Mouse (Mus musculus) CH12.LX (cell line): ENCODE results near the gene Tbc1d16. TPM values are rescaled to one million over a fixed set of nuclear protein-coding genes. Genes with fewer than 3 reads are reported as not detected.
A peak's percentile ranks its signal among the peaks of the same experiment; 100 is the strongest.

Experiments
- DNase-seq: peaks from one replicate; pipeline ENCODE4 v3.0.0-alpha.2; 2013; ENCODE audit errors: extremely low read depth
- H3K27ac ChIP-seq: 2 replicates; pipeline ENCODE4 v1.5.1; 2012; ENCODE audit warnings: low read depth, mild to moderate bottlenecking, control low read depth, moderate library complexity; ENCODE audit not compliant: insufficient read depth
- H3K27me3 ChIP-seq: replicated peaks from 2 replicates; pipeline ENCODE3; 2012; ENCODE audit warnings: inconsistent platforms
- H3K36me3 ChIP-seq, 2 experiments: replicated peaks in 1 of 2; 2 replicates each; pipeline versions ENCODE3 to v1.6.1; 2012; ENCODE audit warnings: inconsistent platforms in 1 of 2, low read length in 1 of 2, mild to moderate bottlenecking in 1 of 2, mixed read lengths in 1 of 2, moderate library complexity in 1 of 2; ENCODE audit not compliant: control insufficient read depth in 1 of 2, insufficient read depth in 1 of 2
- H3K4me1 ChIP-seq, 2 experiments: 2 replicates each; pipeline ENCODE4 v1.6.1; 2012; ENCODE audit warnings: inconsistent platforms in 1 of 2, moderate library complexity in 1 of 2; ENCODE audit not compliant: insufficient read depth in 2 of 2, control insufficient read depth in 1 of 2
- H3K4me2 ChIP-seq: 2 replicates; pipeline ENCODE4 v1.6.1; 2012; ENCODE audit warnings: low read depth, mild to moderate bottlenecking, control low read depth; ENCODE audit not compliant: poor library complexity, insufficient read depth, severe bottlenecking
- H3K4me3 ChIP-seq, 3 experiments: fragments of 150-350 bp in 1 of 3; sonication (generic) in 1 of 3; replicated peaks in 1 of 3; 2 replicates each; pipeline versions ENCODE3 to v1.5.1; 2011 to 2012; ENCODE audit warnings: low read depth in 2 of 3, low read length in 2 of 3, mild to moderate bottlenecking in 2 of 3, moderate library complexity in 2 of 3, control low read depth in 1 of 3, improper control_type of control experiment in 1 of 3, inconsistent platforms in 1 of 3, mixed read lengths in 1 of 3; ENCODE audit not compliant: poor library complexity in 1 of 3
- H3K79me2 ChIP-seq: replicated peaks from 2 replicates; pipeline ENCODE4 v1.6.1; 2012; ENCODE audit warnings: mild to moderate bottlenecking, moderate library complexity; ENCODE audit not compliant: control insufficient read depth, poor library complexity, insufficient read depth, severe bottlenecking; ENCODE audit errors: extremely low read depth
- H3K9ac ChIP-seq: 2 replicates; pipeline ENCODE4 v1.6.1; 2012; ENCODE audit warnings: low read depth, mild to moderate bottlenecking, control low read depth, moderate library complexity; ENCODE audit not compliant: insufficient read depth
- H3K9me3 ChIP-seq: replicated peaks from 2 replicates; pipeline ENCODE3; 2012; ENCODE audit warnings: low read length, inconsistent platforms, mixed read lengths
- CHD1 ChIP-seq: IDR thresholded peaks from 2 replicates; pipeline ENCODE4 v1.6.1; 2012; ENCODE audit warnings: low read depth, low read length, improper control_type of control experiment, inconsistent platforms
- CTCF ChIP-seq, 2 experiments: IDR thresholded peaks in 1 of 2; conservative IDR thresholded peaks in 1 of 2; 2 replicates each; pipeline ENCODE4 v1.5.1; 2011 to 2012; ENCODE audit warnings: low read depth in 2 of 2, low read length in 2 of 2, improper control_type of control experiment in 1 of 2, inconsistent platforms in 1 of 2, mild to moderate bottlenecking in 1 of 2, moderate library complexity in 1 of 2
- ETS1 ChIP-seq: conservative IDR thresholded peaks from 2 replicates; pipeline ENCODE4 v1.6.1; 2012; ENCODE audit warnings: low read depth, mild to moderate bottlenecking, inconsistent platforms, low read length, improper control_type of control experiment, moderate library complexity
- HCFC1 ChIP-seq: IDR thresholded peaks from 2 replicates; pipeline ENCODE4 v1.6.1; 2012; ENCODE audit warnings: low read depth, mild to moderate bottlenecking, inconsistent platforms, low read length, improper control_type of control experiment
- IRF4 ChIP-seq: IDR thresholded peaks from 2 replicates; pipeline ENCODE4 v1.6.1; 2014; ENCODE audit warnings: low read depth, mild to moderate bottlenecking, inconsistent platforms, low read length, improper control_type of control experiment
- KAT2A ChIP-seq: IDR thresholded peaks from 2 replicates; pipeline ENCODE4 v1.6.1; 2012; ENCODE audit warnings: low read length, improper control_type of control experiment, inconsistent platforms; ENCODE audit not compliant: insufficient replicate concordance
- MAFK ChIP-seq: IDR thresholded peaks from 2 replicates; pipeline ENCODE4 v1.6.1; 2011; ENCODE audit warnings: low read length, improper control_type of control experiment; ENCODE audit not compliant: insufficient replicate concordance
- NELFE ChIP-seq: IDR thresholded peaks from 2 replicates; pipeline ENCODE4 v1.6.1; 2011; ENCODE audit warnings: low read depth, low read length, improper control_type of control experiment
- POLR2A ChIP-seq: IDR thresholded peaks from 2 replicates; pipeline ENCODE4 v1.6.1; 2011; ENCODE audit warnings: low read depth, mild to moderate bottlenecking, improper control_type of control experiment, low read length
- RAD21 ChIP-seq: IDR thresholded peaks from 2 replicates; pipeline ENCODE4 v1.6.1; 2011; ENCODE audit warnings: low read depth, mild to moderate bottlenecking, low read length, improper control_type of control experiment, moderate library complexity
- SMC3 ChIP-seq: IDR thresholded peaks from 2 replicates; pipeline ENCODE4 v1.6.1; 2011; ENCODE audit warnings: low read depth, low read length, improper control_type of control experiment
- TCF12 ChIP-seq: IDR thresholded peaks from 2 replicates; pipeline ENCODE4 v1.6.1; 2014; ENCODE audit warnings: low read depth, mild to moderate bottlenecking, inconsistent platforms, low read length, improper control_type of control experiment
- ZKSCAN1 ChIP-seq: IDR thresholded peaks from 2 replicates; pipeline ENCODE4 v1.6.1; 2012; ENCODE audit warnings: low read depth, inconsistent platforms, low read length, improper control_type of control experiment, borderline replicate concordance
- ZMIZ1 ChIP-seq: IDR thresholded peaks from 2 replicates; pipeline ENCODE4 v1.6.1; 2012; ENCODE audit warnings: low read depth, mild to moderate bottlenecking, inconsistent platforms, low read length, improper control_type of control experiment
- dilution Hi-C: fragments of 300-500 bp; cut with MboI; formaldehyde crosslinking; loops from 2 replicates; pipeline ENCODE4 v1.14.3; 2020; ENCODE audit warnings: low sequenced_read_pairs; ENCODE audit not compliant: extremely low pct_unique_long_range_greater_than_20kb, extremely low pct_ligation_motif_present
- in situ Hi-C: fragments of 300-500 bp; cut with MboI; formaldehyde crosslinking; loops from 3 replicates; pipeline ENCODE4 v1.14.3; 2019; ENCODE audit warnings: low sequenced_read_pairs, low pct_ligation_motif_present, low pct_unique_long_range_greater_than_20kb, mixed read lengths
- polyA plus RNA-seq: library from polyadenylated mRNA; unstranded; fragments of >175 nt; gene quantifications from 2 replicates; pipeline ENCODE4 v1.2.1, GENCODE M21; 2012; ENCODE audit warnings: low read depth; ENCODE audit not compliant: insufficient read length
- total RNA-seq, 2 experiments: library from RNA; depleted of rRNA; stranded (reverse); fragments of 300-350 nt in 1 of 2; fragments of >200 nt in 1 of 2; gene quantifications; 2 replicates each; pipeline ENCODE4 v1.2.3; 2012 to 2014

The Tbc1d16 gene
- total and polyA plus RNA-seq, 3 experiments, result 0.79 to 15.9 (median 2.7) TPM

- peak; percentile 61 for DNase-seq
- H3K36me3 ChIP-seq, result peaks cover 3 to 15% of the 10 kb centered on the region in 2 experiments
- H3K9me3 ChIP-seq, result peaks cover 12% of the 10 kb centered on the region
- dilution Hi-C loops, result no loop called here
- no peak overlapping the region for H3K4me2 ChIP-seq
- no peak overlapping the region for H3K9ac ChIP-seq
- H3K79me2 ChIP-seq, result no peaks in the 10 kb centered on the region
- no peak overlapping the region for H3K4me3 ChIP-seq
- H3K27me3 ChIP-seq, result peaks cover 64% of the 10 kb centered on the region
- TF ChIP-seq CTCF (conservative IDR thresholded peaks at IDR 0.05 in 1 of 2, IDR thresholded peaks at IDR 0.05 in 1 of 2; ENCODE audit: low read depth in 2 of 2, low read length in 2 of 2), result peak; percentile 94 to 99
- no peak for TF ChIP-seq KAT2A
- TF ChIP-seq ETS1, result no peak
- no peak for TF ChIP-seq ZKSCAN1
- peak; percentile 71 for TF ChIP-seq RAD21
- no peak for TF ChIP-seq IRF4
- no peak for TF ChIP-seq ZMIZ1
- peak; percentile 74 for TF ChIP-seq SMC3
- TF ChIP-seq, all 38 proteins: peak for 3
- H3K27ac ChIP-seq, result no peak overlapping the region
- in situ Hi-C loops, result no loop called here
- H3K4me1 ChIP-seq, result peaks cover 0 to 5% of the 10 kb centered on the region in 2 experiments; a peak in 1 of 4 replicates
These were observed 21.7 kb downstream of the Tbc1d16 start for GRCm38 (mm10) chr11:119206562-119206961.

DNA sequence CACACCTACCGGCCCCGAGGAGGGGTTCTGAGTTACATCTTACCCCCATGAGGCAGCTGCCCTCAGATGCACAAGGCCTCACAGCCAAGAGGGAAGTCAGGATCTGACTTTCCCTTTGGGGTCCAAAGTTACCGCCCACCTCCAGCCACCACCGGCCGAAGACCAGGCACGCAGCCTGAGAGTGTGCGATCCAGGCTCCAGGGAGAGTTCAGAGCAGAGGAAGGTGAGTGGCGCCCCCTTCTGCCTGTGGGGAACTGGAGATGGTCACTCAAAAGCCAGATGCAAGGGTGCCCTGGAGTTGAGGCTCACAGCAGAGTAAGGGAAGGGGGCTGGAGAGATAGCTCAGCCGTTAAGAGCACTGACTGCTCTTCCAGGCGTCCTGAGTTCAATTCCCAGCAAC, 22.6 kb downstream of the Tbc1d16 start:
- dilution Hi-C loops (no loop called here), in situ Hi-C loops (no loop called here)
- no peak overlapping the region for H3K4me2 ChIP-seq
- H3K79me2 ChIP-seq, result no peaks in the 10 kb centered on the region
- no peak for DNase-seq
- peaks cover 68% of the 10 kb centered on the region for H3K27me3 ChIP-seq
- no peak overlapping the region for H3K4me3 ChIP-seq
- TF ChIP-seq HCFC1 (no peak), CTCF (conservative IDR thresholded peaks at IDR 0.05 in 1 of 2, IDR thresholded peaks at IDR 0.05 in 1 of 2; ENCODE audit: low read depth in 2 of 2, low read length in 2 of 2) (peak in 1 of 2 experiments; percentile 39; a peak in 2 of 4 replicates)
- H3K36me3 ChIP-seq, result peaks cover 3 to 15% of the 10 kb centered on the region in 2 experiments
- no peak overlapping the region for H3K27ac ChIP-seq
- peaks cover 12% of the 10 kb centered on the region for H3K9me3 ChIP-seq
- H3K4me1 ChIP-seq, result peaks cover 0 to 7% of the 10 kb centered on the region in 2 experiments; a peak in 2 of 4 replicates
- H3K9ac ChIP-seq, result no peak overlapping the region

DNA sequence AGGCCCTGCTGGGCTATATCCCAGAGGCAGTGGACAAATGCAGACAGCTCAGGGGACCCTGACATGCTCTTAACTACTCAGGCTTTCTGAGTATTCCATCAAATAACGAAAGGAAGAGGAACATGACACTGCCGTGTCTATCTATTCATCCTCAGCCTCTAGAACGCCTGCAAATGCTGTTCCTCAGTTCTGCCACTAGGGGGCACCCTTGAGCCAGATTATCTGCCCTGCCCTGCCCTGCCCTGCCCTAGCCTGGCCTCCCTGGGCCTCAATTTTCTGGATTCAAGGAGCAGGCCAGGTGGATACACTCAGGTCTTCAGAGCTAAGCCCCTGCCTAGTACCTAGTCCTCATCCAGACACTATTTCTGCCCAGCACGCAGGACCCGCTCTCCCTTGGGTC, 24.9 kb downstream of the Tbc1d16 start:
- DNase-seq, result peak; percentile 55
- no peak overlapping the region for H3K4me3 ChIP-seq
- no peak overlapping the region for H3K9ac ChIP-seq
- dilution Hi-C loops (no loop called here), in situ Hi-C loops (no loop called here)
- TF ChIP-seq IRF4, result no peak
- TF ChIP-seq ZKSCAN1, result no peak
- peak; percentile 66 for TF ChIP-seq RAD21
- TF ChIP-seq CTCF (conservative IDR thresholded peaks at IDR 0.05 in 1 of 2, IDR thresholded peaks at IDR 0.05 in 1 of 2; ENCODE audit: low read depth in 2 of 2, low read length in 2 of 2), result peak; percentile 85 to 86
- peak; percentile 74 for TF ChIP-seq SMC3
- TF ChIP-seq NELFE, result peak; percentile 18; the same call in 1 of the 2 replicates
- TF ChIP-seq POLR2A, result no peak
- TF ChIP-seq TCF12, result no peak
- no peak for TF ChIP-seq MAFK
- no peak for TF ChIP-seq CHD1
- H3K4me1 ChIP-seq, result peaks cover 2 to 18% of the 10 kb centered on the region in 2 experiments
- H3K27me3 ChIP-seq, result peaks cover 51% of the 10 kb centered on the region
- peaks cover 12% of the 10 kb centered on the region for H3K9me3 ChIP-seq
- H3K79me2 ChIP-seq, result no peaks in the 10 kb centered on the region
- H3K4me2 ChIP-seq, result no peak overlapping the region
- peaks cover 0 to 6% of the 10 kb centered on the region in 2 experiments for H3K36me3 ChIP-seq
- no peak overlapping the region for H3K27ac ChIP-seq
